Mouse (Mus musculus) neural tube, embryonic 12.5 days (tissue): Measurements from ENCODE around the gene Thoc6. TPM values are rescaled to one million over a fixed set of nuclear protein-coding genes. Genes with fewer than 3 reads are reported as not detected.

ENCODE experiments used
- ATAC-seq: fragments of 200-750 bp; cut with Nextera tagmentation; 2 replicates; pipeline ENCODE4 v1.8.0; 2017; ENCODE audit warnings: low read depth, mild to moderate bottlenecking, moderate TSS enrichment, moderate library complexity; ENCODE audit not compliant: low FRiP score
- H3K27ac ChIP-seq: fragments of 300-500 bp; sonication (generic); 2 replicates; pipeline ENCODE4 v1.5.1; 2016
- H3K27me3 ChIP-seq: fragments of 300-500 bp; sonication (generic); replicated peaks from 2 replicates; pipeline ENCODE4 v1.6.1; 2016; ENCODE audit warnings: mild to moderate bottlenecking
- H3K36me3 ChIP-seq: fragments of 300-500 bp; sonication (generic); 2 replicates; pipeline ENCODE4 v1.6.1; 2016; ENCODE audit warnings: mild to moderate bottlenecking
- H3K4me1 ChIP-seq: fragments of 300-500 bp; sonication (generic); 2 replicates; pipeline ENCODE4 v1.6.1; 2016
- H3K4me2 ChIP-seq: fragments of 300-500 bp; sonication (generic); replicated peaks from 2 replicates; pipeline ENCODE4 v1.6.1; 2016; ENCODE audit warnings: mild to moderate bottlenecking
- H3K4me3 ChIP-seq: fragments of 300-500 bp; sonication (generic); 2 replicates; pipeline ENCODE4 v1.5.1; 2016
- H3K9ac ChIP-seq: fragments of 300-500 bp; sonication (generic); 2 replicates; pipeline ENCODE4 v1.6.1; 2016; ENCODE audit warnings: mild to moderate bottlenecking
- H3K9me3 ChIP-seq: fragments of 300-500 bp; sonication (generic); 2 replicates; pipeline ENCODE4 v1.6.1; 2016; ENCODE audit warnings: mild to moderate bottlenecking
- WGBS: fragments of 180-500 bp; shearing (Covaris S2); methylation state at CpG from one replicate; pipeline ENCODE4 v1.1.7; 2016; 5-methylcytosine and 5-hydroxymethylcytosine counted together
- polyA plus RNA-seq: library from polyadenylated mRNA; unstranded; fragments of >200 nt; fragmentation: Nextera tagmentation; extraction: Ambion mirVana; gene quantifications from 2 replicates; pipeline ENCODE4 v1.2.1, GENCODE M21; 2016

Thoc6 gene
- polyA plus RNA-seq, 1 experiment from 2014 or later = 54.0 TPM

GRCm38 (mm10) chr17:23695801-23696200 lies 22.1 kb upstream of the Thoc6 start:
- Histone ChIP-seq H3K9ac (no peak overlapping the region), H3K9me3 (no peaks in the 10 kb centered on the region), H3K4me1 (peaks cover 5% of the 10 kb centered on the region), H3K4me2 (no peak overlapping the region), H3K4me3 (no peak overlapping the region), H3K27me3 (peaks cover 25% of the 10 kb centered on the region), H3K27ac (no peak overlapping the region), H3K36me3 (no peaks in the 10 kb centered on the region)
- 9% methylated on average over 3 of the region's 3 CpGs for WGBS
- no peak for ATAC-seq

- H3K27ac ChIP-seq = no peak overlapping the region
- H3K9ac ChIP-seq = no peak overlapping the region
- peaks cover 5% of the 10 kb centered on the region for H3K4me1 ChIP-seq
- H3K4me2 ChIP-seq = no peak overlapping the region
- no peaks in the 10 kb centered on the region for H3K36me3 ChIP-seq
- no peak overlapping the region for H3K4me3 ChIP-seq
- WGBS = 63% methylated on average over 1 of the region's 1 CpGs
- peaks cover 16% of the 10 kb centered on the region for H3K27me3 ChIP-seq
- ATAC-seq = no peak
- no peaks in the 10 kb centered on the region for H3K9me3 ChIP-seq
These were observed 20.8 kb upstream of the Thoc6 start for GRCm38 (mm10) chr17:23694491-23694890.

GRCm38 (mm10) chr17:23683856-23684672 lies 10.4 kb upstream of the Thoc6 start, which contains the start of gene Cldn9:
Cldn9 (minus strand) TSS chr17:23684026.
- no peaks in the 10 kb centered on the region for H3K9me3 ChIP-seq
- no peak within 1 kb of the TSS for H3K4me3 ChIP-seq
- H3K4me2 ChIP-seq = peak within 1 kb of the TSS; percentile 22
- no peaks in the 10 kb centered on the region for H3K36me3 ChIP-seq
- H3K27me3 ChIP-seq = peaks cover 53% of the 10 kb centered on the region
- H3K9ac ChIP-seq = no peak within 1 kb of the TSS
- peaks cover 18% of the 10 kb centered on the region for H3K4me1 ChIP-seq
- ATAC-seq = 0 out of 2 replicates have a peak, but pooled peaks have one; percentile 13
- 8% methylated on average over 15 of the region's 15 CpGs for WGBS
- no peak within 1 kb of the TSS for H3K27ac ChIP-seq

- no peak overlapping the region for H3K9ac ChIP-seq
- WGBS = 16% methylated on average over 15 of the region's 15 CpGs
- H3K9me3 ChIP-seq = no peaks in the 10 kb centered on the region
- H3K27ac ChIP-seq = no peak overlapping the region
- H3K27me3 ChIP-seq = peaks cover 61% of the 10 kb centered on the region
- H3K36me3 ChIP-seq = no peaks in the 10 kb centered on the region
- peak overlapping the region; percentile 22 for H3K4me2 ChIP-seq
- no peak overlapping the region for H3K4me3 ChIP-seq
- peaks cover 19% of the 10 kb centered on the region for H3K4me1 ChIP-seq
- ATAC-seq = 0 out of 2 replicates have a peak, but pooled peaks have one; percentile 15
These were observed 9.5 kb upstream of the Thoc6 start for GRCm38 (mm10) chr17:23683226-23683625.

- Histone ChIP-seq H3K4me3 (no peak overlapping the region), H3K4me1 (peaks cover 19% of the 10 kb centered on the region), H3K9me3 (no peaks in the 10 kb centered on the region), H3K36me3 (no peaks in the 10 kb centered on the region), H3K27ac (no peak overlapping the region), H3K4me2 (no peak overlapping the region), H3K27me3 (peaks cover 68% of the 10 kb centered on the region), H3K9ac (no peak overlapping the region)
- no peak for ATAC-seq
- 70% methylated on average over 3 of the region's 3 CpGs for WGBS
These were observed 8.8 kb upstream of the Thoc6 start for GRCm38 (mm10) chr17:23682530-23682929.

GRCm38 (mm10) chr17:23682092-23682491 lies 8.4 kb upstream of the Thoc6 start:
- ATAC-seq = no peak
- 69% methylated on average over 4 of the region's 4 CpGs for WGBS
- no peaks in the 10 kb centered on the region for H3K9me3 ChIP-seq

GRCm38 (mm10) chr17:23681086-23681485 lies 7.4 kb upstream of the Thoc6 start:
- no peak overlapping the region for H3K4me3 ChIP-seq

More at GRCm38 (mm10) chr17:23682092-23682491, 8.4 kb upstream of the Thoc6 start:
- Histone ChIP-seq H3K9ac (no peak overlapping the region), H3K4me3 (no peak overlapping the region), H3K27me3 (peaks cover 69% of the 10 kb centered on the region), H3K4me1 (peaks cover 19% of the 10 kb centered on the region), H3K36me3 (no peaks in the 10 kb centered on the region), H3K4me2 (no peak overlapping the region), H3K27ac (no peak overlapping the region)

GRCm38 (mm10) chr17:23680336-23680735 lies 6.7 kb upstream of the Thoc6 start:
- no peaks in the 10 kb centered on the region for H3K9me3 ChIP-seq
- peaks cover 82% of the 10 kb centered on the region for H3K27me3 ChIP-seq
- peaks cover 34% of the 10 kb centered on the region for H3K4me1 ChIP-seq
- no peaks in the 10 kb centered on the region for H3K36me3 ChIP-seq
- no peak overlapping the region for H3K4me2 ChIP-seq
- H3K27ac ChIP-seq = no peak overlapping the region
- H3K4me3 ChIP-seq = no peak overlapping the region
- no peak for ATAC-seq
- whole genome bisulfite sequencing = 76% methylated on average over 9 of the region's 9 CpGs
- H3K9ac ChIP-seq = no peak overlapping the region

More at GRCm38 (mm10) chr17:23681086-23681485, 7.4 kb upstream of the Thoc6 start:
- Histone ChIP-seq H3K4me1 (peaks cover 28% of the 10 kb centered on the region), H3K27ac (no peak overlapping the region), H3K9me3 (no peaks in the 10 kb centered on the region), H3K4me2 (no peak overlapping the region), H3K9ac (no peak overlapping the region), H3K27me3 (peaks cover 74% of the 10 kb centered on the region), H3K36me3 (no peaks in the 10 kb centered on the region)
- ATAC-seq = no peak
- WGBS = 75% methylated on average over 10 of the region's 10 CpGs

GRCm38 (mm10) chr17:23679127-23679835 lies 5.6 kb upstream of the Thoc6 start, which contains the start of gene Cldn6:
Cldn6 (plus strand) TSS chr17:23679249.
- H3K4me2 ChIP-seq = peak within 1 kb of the TSS; percentile 27
- peaks cover 40% of the 10 kb centered on the region for H3K4me1 ChIP-seq
- no peak for ATAC-seq

GRCm38 (mm10) chr17:23677236-23677679 lies 3.6 kb upstream of the Thoc6 start, which contains the start of gene Tnfrsf12a:
Tnfrsf12a (minus strand) TSS chr17:23677468.
- H3K4me2 ChIP-seq = peak within 1 kb of the TSS; percentile 95
- peaks cover 70% of the 10 kb centered on the region for H3K27me3 ChIP-seq
- peaks cover 37% of the 10 kb centered on the region for H3K4me1 ChIP-seq
- peak within 1 kb of the TSS; percentile 40 for H3K4me3 ChIP-seq
- ATAC-seq = no peak
- no peaks in the 10 kb centered on the region for H3K36me3 ChIP-seq
- WGBS = under 1% methylated on average over 34 of the region's 34 CpGs
- no peaks in the 10 kb centered on the region for H3K9me3 ChIP-seq
- H3K27ac ChIP-seq = no peak within 1 kb of the TSS
- peak within 1 kb of the TSS; percentile 52 for H3K9ac ChIP-seq

More at GRCm38 (mm10) chr17:23679127-23679835, 5.6 kb upstream of the Thoc6 start, which contains the start of gene Cldn6:
- Histone ChIP-seq H3K9ac (no peak within 1 kb of the TSS), H3K9me3 (no peaks in the 10 kb centered on the region), H3K4me3 (no peak within 1 kb of the TSS), H3K27ac (no peak within 1 kb of the TSS), H3K36me3 (no peaks in the 10 kb centered on the region), H3K27me3 (peaks cover 90% of the 10 kb centered on the region)
- WGBS = 3% methylated on average over 38 of the region's 38 CpGs

GRCm38 (mm10) chr17:23676473-23677031 lies 2.9 kb upstream of the Thoc6 start:
- H3K9ac ChIP-seq = peak overlapping the region; percentile 52
- H3K9me3 ChIP-seq = no peaks in the 10 kb centered on the region
- no peaks in the 10 kb centered on the region for H3K36me3 ChIP-seq
- peaks cover 37% of the 10 kb centered on the region for H3K4me1 ChIP-seq
- no peak for ATAC-seq
- under 1% methylated on average over 37 of the region's 37 CpGs for WGBS
- H3K27me3 ChIP-seq = peaks cover 64% of the 10 kb centered on the region
- H3K27ac ChIP-seq = no peak overlapping the region
- H3K4me2 ChIP-seq = peak overlapping the region; percentile 95
- H3K4me3 ChIP-seq = peak overlapping the region; percentile 40
